Mouse (Mus musculus): ENCODE data around the gene Pde5a.

Pde5a gene

DNA sequence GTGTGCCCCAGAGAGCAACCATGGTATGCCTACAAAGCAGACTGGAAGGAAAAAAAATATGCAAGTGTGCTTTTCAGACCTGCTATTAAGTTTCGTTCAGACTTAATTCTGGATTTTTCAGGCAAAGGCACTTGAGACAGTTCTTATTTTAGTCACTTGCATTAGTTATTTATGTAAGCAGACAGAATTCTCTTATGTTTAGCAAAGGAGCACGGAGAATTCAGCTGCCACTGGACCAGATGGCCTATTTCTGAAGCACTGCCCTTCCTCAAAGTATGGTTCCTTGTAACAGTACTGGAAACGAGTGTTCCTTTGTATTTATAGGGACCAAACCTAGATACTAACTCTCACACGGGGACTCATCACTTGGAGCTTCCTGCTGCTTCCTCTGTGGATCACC lies 38.2 kb downstream of the Pde5a start:
- peak; percentile 10 for DNase-seq

DNA sequence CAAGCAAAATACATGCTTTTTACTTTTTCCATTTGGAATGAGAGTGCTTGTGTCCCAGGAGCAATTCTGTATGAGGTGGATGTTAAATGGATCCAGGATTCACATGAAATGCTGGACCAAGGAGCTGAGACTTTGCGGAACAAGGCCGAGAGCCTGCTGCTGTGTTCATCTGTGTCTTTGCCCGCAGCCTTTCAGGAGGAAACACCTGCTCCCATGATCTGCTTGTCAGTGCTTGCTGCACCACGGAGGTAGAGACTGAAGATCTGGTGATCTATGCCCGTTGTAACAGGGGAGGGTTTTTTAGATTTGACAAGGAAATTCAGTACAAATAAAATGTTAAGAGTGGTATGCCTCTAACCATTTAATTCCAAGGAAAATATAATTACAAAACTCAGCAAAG lies 39.1 kb downstream of the Pde5a start:
- DNase-seq, result no peak

DNA sequence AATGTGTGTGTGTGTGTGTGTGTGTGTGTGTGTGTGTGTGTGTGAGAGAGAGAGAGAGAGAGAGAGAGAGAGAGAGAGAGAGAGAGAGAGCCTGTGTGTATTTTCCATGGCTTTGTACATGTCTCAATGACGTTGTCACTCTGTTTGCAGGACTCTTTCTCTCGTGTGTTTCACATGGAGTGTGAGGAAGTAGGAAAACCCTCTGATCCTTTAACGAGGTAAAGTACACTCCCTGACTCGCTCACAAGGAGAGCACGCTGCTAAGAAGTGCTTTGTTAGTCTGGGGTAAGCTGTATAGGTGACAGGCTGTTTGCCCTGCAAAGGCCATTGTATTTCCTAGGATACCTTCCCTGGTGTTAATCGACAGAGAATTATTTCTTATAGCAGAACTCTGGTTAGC lies 52.7 kb downstream of the Pde5a start:
- DNase-seq, result no peak

DNA sequence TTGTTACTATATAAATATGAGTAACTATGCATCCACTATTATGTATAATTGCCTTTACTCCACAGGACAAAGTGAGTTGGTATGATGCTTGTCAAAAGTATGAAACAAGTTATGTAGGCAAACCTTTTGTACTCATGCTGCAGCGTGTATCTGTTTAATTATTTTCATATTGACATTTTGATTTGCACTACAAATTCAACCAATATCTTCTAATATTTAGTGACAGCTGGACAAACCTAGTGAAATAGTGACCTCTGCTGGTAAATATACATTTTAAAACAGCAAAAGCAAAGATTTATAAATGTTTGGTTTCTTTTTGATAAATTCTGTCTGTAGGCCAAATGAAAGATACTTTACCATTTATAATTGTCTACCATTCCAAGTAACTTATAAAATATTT lies 55.5 kb downstream of the Pde5a start:
- DNase-seq, result no peak

- DNase-seq, result peak; percentile 61
These were observed 59.6 kb downstream of the Pde5a start for GRCm38 (mm10) chr3:122788314-122788713.

DNA sequence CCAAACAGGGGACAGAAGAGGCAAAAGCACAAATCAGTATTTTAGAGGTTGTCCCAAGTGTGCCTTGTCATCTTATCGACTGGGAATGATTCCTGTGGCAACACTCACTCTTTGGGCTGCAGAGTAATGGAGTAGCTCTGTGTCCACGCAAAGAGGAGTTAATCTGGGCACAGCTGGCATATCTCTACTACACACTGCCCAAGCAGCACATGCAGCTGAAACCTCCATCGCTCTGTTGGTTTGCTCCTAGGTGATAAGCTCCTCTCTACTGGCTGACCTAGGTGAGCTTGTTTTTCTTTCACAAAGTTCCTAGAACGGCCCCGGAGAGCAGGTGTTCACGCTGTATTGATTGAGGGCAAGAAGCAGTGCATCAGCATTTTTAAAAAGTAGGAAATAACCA lies 60.8 kb downstream of the Pde5a start:
- DNase-seq, result no peak

DNA sequence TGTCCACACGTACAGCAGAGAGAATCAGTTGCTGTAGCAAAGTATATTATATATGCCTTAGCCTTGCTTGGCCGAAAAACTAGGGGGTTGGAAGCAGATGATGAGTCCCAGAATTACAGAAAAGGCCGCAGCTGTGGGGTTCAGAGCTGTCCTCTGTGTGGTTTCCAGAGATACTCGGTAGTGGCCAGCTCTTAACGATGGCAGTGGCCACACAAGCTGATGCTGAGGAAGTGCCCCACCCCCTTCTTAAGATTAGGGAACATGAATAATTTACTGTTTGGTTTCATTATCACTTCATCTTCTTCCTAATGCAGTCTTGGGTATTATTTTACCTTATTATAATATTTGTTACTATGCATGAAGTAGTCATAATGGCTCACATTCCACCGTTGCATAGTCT lies 71.3 kb downstream of the Pde5a start:
- DNase-seq, result no peak

DNA sequence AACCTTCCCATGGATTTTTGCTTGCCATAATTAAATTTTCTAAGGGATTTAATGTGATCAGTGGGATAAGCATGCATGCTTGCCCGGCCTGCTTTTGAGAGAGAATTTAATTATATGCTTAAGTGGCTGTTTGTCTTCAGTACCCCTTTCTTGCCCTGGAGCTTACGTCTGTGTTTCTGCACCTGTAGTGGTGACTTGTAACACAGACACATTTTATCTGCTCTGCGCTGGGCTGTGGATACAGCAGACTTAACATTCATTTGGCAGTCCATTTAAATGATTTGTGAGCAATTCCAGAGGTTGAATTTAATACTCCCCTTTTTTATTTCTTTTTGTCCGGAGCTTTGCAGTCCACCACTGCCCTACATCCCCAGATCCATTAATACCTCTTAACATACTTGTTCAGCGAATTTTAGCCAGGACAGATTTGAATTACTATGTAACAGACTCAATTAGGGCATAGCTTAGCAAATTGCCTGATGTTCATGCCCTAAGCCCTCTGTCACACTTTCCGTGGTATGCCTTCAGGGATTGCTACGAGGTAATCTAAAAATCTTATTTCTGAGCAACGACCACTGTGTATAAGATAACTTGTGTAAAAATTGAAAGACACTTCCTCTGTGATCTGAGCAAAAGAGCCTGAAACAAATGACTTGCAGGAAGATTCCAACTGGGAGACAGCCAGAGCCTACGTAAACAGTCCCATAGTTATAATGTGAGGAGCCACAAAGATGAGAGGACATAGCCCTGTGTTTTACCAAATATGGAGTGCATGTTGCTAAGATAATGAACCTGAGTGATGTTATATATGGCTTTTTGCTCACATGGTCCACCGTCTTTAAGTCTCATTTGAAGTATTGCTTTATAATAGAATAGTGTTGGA lies 72.0 kb downstream of the Pde5a start:
- DNase-seq, result no peak

GRCm38 (mm10) chr3:122801436-122802221 lies 72.9 kb downstream of the Pde5a start:
- no peak for DNase-seq

GRCm38 (mm10) chr3:122807313-122807712 lies 78.6 kb downstream of the Pde5a start:
- DNase-seq, result peak; percentile 50

DNA sequence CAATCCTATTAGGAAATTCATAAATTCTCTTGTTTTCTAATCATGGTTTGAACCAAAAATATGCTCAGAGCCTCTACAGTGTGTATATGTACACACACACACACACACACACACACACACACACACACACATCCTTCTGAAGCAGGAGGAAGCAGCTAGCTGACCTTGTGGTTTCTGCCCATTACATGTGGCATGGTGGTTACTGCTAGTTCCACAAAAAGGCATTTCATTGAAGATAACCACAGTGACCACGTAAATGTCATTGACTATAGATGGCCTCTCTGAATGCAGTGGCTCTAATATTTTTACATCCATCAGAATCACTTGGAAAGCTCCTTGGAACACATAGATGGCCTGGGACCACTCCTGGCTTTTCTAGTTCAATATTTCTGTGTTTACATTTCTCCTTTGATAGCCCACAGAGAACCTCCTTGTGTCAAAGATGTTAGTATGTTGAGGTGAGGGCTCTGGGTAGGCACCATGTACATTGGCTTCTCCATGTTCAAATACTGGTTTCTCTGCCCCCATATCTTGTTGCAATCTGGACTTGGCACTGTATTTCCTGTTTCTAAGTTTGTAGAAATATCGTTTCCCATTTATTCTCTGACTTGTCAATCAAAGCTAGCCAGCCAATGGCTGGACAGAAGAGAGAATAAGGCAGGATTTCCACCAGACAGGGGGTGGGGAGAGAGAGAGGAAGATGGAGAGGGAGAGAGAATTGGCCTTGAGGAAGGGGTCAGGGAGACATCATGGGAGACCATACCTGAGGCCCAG lies 81.5 kb downstream of the Pde5a start:
- DNase-seq, result no peak

DNA sequence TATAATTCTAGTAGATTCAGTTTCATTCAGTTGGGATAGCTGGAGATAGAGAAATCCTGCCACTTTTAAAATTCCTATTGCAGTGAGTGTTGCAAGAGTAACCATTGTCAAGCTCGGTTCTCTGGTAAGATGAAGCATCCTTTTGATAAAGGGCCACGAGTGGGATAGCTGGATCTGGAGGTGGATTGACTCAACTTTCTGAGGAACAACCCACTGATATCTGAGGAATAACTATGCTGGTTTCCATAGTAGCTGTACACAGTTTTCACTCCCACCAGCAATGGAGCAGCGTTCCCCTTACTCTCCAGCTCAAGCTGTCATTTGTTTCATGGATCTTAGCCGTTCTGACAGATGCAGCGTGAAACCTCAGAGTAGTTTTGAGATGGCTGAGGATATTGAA lies 82.2 kb downstream of the Pde5a start:
- DNase-seq, result no peak

DNA sequence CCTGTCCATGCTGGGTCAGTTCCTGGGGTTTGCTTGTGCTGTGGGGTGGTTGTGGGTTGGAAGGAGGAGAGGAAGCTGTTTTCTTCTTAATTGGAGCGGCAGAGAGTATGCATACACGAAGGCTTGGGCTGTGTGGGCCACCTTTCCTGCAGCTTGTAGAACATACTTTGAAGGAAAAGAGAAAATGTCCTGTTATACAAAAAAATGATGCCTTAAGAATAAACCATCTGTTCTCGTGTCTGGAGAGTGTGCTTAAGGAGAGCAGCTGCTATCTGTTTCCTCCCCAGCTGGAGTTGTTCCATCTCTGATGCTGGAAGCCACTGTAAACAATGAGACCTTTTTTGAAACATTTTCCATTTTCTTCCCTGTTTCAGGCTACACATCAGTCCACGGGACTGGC lies 85.8 kb downstream of the Pde5a start:
- peak; percentile 48 for DNase-seq

DNA sequence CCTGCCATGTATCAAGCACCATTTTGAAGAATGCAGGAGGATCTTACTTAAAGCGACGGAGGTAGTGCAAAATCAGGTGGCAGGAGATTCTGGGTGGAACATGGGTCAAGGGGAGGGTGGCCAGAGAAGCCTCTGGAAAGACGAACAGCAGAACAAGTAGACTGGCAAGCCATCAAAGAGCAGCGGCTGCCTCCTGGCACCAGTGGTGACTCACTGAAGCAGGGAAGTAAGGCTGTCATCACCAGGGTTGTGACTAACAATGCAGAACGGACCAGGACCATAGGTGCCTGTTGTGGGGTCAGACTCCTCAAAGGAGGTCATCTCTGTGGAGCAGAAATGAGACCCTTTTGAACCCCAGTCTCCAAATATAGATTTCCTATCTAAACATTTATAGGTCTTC lies 89.5 kb downstream of the Pde5a start:
- no peak for DNase-seq

GRCm38 (mm10) chr3:122820700-122821099 lies 92.0 kb downstream of the Pde5a start:
- no peak for DNase-seq

- no peak for DNase-seq
These were observed 99.7 kb downstream of the Pde5a start for GRCm38 (mm10) chr3:122828270-122829058.

GRCm38 (mm10) chr3:122834519-122834918 lies 105.8 kb downstream of the Pde5a start:
- DNase-seq, result no peak

GRCm38 (mm10) chr3:122835097-122835850 lies 106.5 kb downstream of the Pde5a start:
- DNase-seq, result no peak

- DNase-seq, result no peak
These were observed 108.9 kb downstream of the Pde5a start for GRCm38 (mm10) chr3:122837639-122838038.

DNA sequence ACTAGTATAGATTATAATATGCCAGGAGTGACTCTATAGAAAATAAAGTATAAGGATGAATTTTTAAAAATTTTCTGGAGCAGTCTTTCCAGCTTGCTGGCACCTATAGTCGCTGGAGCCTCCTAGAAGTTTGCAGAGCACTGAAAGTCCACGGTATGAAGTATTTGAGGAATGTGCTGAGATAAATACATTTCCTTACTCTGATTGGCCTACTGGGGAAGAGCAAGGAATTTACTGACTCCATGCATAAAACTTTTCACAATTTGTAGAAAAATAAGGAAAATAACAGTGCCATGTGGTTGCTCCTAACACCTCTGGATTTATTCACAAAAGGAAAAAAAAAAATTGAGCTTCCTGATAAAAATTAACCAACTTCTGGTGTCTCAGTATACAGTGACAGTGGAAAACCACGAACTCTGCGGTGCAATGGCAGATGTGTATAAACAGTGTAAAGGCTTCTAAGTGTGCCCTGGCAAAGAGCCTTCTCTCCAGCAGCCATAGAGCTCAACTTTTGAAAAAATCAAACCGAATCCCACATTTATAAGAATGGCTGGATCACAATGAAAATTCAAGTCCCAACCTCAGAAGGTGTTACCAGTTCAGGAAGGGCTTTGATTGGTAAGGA lies 119.8 kb downstream of the Pde5a start:
- no peak for DNase-seq

- DNase-seq, result no peak
These were observed 126.4 kb downstream of the Pde5a start for GRCm38 (mm10) chr3:122855149-122855548.

Data from layer of hippocampus, adult 9-11 months (tissue).